In the genomic region with DNA sequence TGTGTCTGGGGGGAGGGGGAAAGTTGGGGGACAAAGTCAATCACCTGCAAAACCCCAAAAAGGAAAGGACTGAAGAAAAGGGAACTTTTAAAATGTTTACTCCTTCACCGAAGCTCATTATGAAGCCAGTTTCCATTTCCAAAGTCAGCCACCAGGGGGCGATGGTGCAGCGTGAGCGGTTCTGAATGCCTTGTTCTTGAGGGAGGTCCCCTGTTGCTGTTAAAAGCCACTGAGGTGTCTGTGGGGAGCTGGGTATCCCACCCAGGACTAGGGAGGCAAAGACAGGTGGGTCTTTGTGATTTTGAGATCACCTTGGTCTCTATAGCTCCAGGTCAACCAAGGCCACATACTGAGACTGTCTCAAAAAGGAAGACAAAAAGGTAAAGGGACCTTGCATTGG, we compare ENCODE assay signal across 8 mouse cellular contexts. TPM values are rescaled to one million over a fixed set of nuclear protein-coding genes. Genes with fewer than 3 reads are reported as not detected.
DNase-seq lines count a peak whose midpoint lies in the region; ATAC-seq and TF ChIP-seq lines count a peak whose summit lies in the region.

No protein-coding gene starts in this region.

- WGBS in lung, embryonic 14.5 days, result 2% methylated on average over 4 of the region's 4 CpGs

- no peaks in the 10 kb centered on the region for H3K27me3 ChIP-seq in CH12.LX (replicated peaks)
- no peaks in the 10 kb centered on the region for H3K27me3 ChIP-seq in lung, embryonic 14.5 days (ENCODE audit: insufficient read depth, low read length)

- TF ChIP-seq CTCF in CH12.LX (conservative IDR thresholded peaks at IDR 0.05 in 1 of 2, IDR thresholded peaks at IDR 0.05 in 1 of 2; ENCODE audit: low read depth in 2 of 2, low read length in 2 of 2), result peak; percentile 74 to 96
- peak; percentile 97 for TF ChIP-seq CTCF in lung, embryonic 14.5 days (IDR thresholded peaks at IDR 0.05; ENCODE audit: low read depth)

- peak; percentile 88 for TF ChIP-seq RAD21 in CH12.LX (IDR thresholded peaks at IDR 0.05; ENCODE audit: low read depth, low read length)

- peaks cover 6% of the 10 kb centered on the region for H3K79me2 ChIP-seq in CH12.LX (replicated peaks; ENCODE audit: control insufficient read depth, extremely low read depth, insufficient read depth, poor library complexity, severe bottlenecking)

- no peak overlapping the region for H3K4me2 ChIP-seq in CH12.LX (ENCODE audit: insufficient read depth, low read depth, poor library complexity, severe bottlenecking)
- H3K4me2 ChIP-seq in lung, embryonic 14.5 days, result no peak overlapping the region

- TF ChIP-seq EP300 in CH12.LX (IDR thresholded peaks at IDR 0.05; ENCODE audit: low read length), result no peak

- no peak overlapping the region for H3K4me3 ChIP-seq in CH12.LX (replicated peaks in 1 of 3; ENCODE audit: low read depth in 2 of 3, low read length in 2 of 3, poor library complexity in 1 of 3)
- no peak overlapping the region for H3K4me3 ChIP-seq in lung, embryonic 14.5 days (ENCODE audit: low read depth, low read length)

- H3K36me3 ChIP-seq in CH12.LX (replicated peaks in 1 of 2; ENCODE audit: control insufficient read depth in 1 of 2, insufficient read depth in 1 of 2, low read length in 1 of 2), result peaks cover 34 to 81% of the 10 kb centered on the region in 2 experiments
- peaks cover 38% of the 10 kb centered on the region for H3K36me3 ChIP-seq in lung, embryonic 14.5 days (ENCODE audit: insufficient read depth)

- H3K9ac ChIP-seq in CH12.LX (ENCODE audit: insufficient read depth, low read depth), result no peak overlapping the region
- H3K9ac ChIP-seq in lung, embryonic 14.5 days, result no peak overlapping the region

- TF ChIP-seq POLR2A in CH12.LX (IDR thresholded peaks at IDR 0.05; ENCODE audit: low read depth, low read length), result no peak

- peaks cover 0 to 13% of the 10 kb centered on the region in 2 experiments; a peak in 2 of 4 replicates for H3K4me1 ChIP-seq in CH12.LX (ENCODE audit: control insufficient read depth in 1 of 2, insufficient read depth in 2 of 2)
- H3K4me1 ChIP-seq in lung, embryonic 14.5 days (ENCODE audit: insufficient read depth), result no peaks in the 10 kb centered on the region

- no peaks in the 10 kb centered on the region for H3K9me3 ChIP-seq in CH12.LX (replicated peaks; ENCODE audit: low read length)
- no peaks in the 10 kb centered on the region for H3K9me3 ChIP-seq in lung, embryonic 14.5 days (ENCODE audit: low read depth, low read length)

- dilution Hi-C loops in CH12.LX (cut with MboI; ENCODE audit: extremely low pct_ligation_motif_present, extremely low pct_unique_long_range_greater_than_20kb, low sequenced_read_pairs), result no loop called here

- DNase-seq in CH12.LX (ENCODE audit: extremely low read depth) (peak; percentile 72), ZHBTc4 (ENCODE audit: low read depth, low spot score) (peak; percentile 79)
- peak; percentile 85 for DNase-seq in cerebellum, postnatal 4 days (ENCODE audit: low spot score in 2 of 2)
- peak; percentile 89 to 91 for DNase-seq in kidney, postnatal 4 days
- DNase-seq in lung, embryonic 14.5 days, result peak; percentile 94
- DNase-seq in right cerebral cortex, adult 2 months (ENCODE audit: low spot score in 2 of 2), result peak; percentile 88
- peak; percentile 81 for DNase-seq in urinary bladder, postnatal 25 days (ENCODE audit: low spot score)

- in situ Hi-C loops in CH12.LX (cut with MboI; ENCODE audit: low pct_ligation_motif_present, low pct_unique_long_range_greater_than_20kb, low sequenced_read_pairs), result no loop called here

- no peak overlapping the region for H3K27ac ChIP-seq in CH12.LX (ENCODE audit: insufficient read depth, low read depth)
- H3K27ac ChIP-seq in lung, embryonic 14.5 days (ENCODE audit: low read depth), result no peak overlapping the region

- peak; percentile 70 for ATAC-seq in granulocyte monocyte progenitor cell, adult 5-6 weeks (replicated peaks; ENCODE audit: poor library complexity, severe bottlenecking)
- ATAC-seq in lung, embryonic 14.5 days (ENCODE audit: insufficient read depth), result peak; percentile 53; the same call in 1 of the 2 replicates

TF ChIP-seq in CH12.LX, 34 proteins besides CTCF, POLR2A, EP300 and RAD21:
- TF ChIP-seq SIN3A (IDR thresholded peaks at IDR 0.05; ENCODE audit: low read length) (0 out of 2 replicates have a peak, but pooled peaks have one; percentile 32), ETS1 (conservative IDR thresholded peaks at IDR 0.05; ENCODE audit: low read depth, low read length) (no peak), MAX (IDR thresholded peaks at IDR 0.05; ENCODE audit: low read length) (no peak), IRF4 (IDR thresholded peaks at IDR 0.05; ENCODE audit: low read depth, low read length) (no peak), JUND (conservative IDR thresholded peaks at IDR 0.05; ENCODE audit: low read depth, low read length) (no peak), MXI1 (IDR thresholded peaks at IDR 0.05; ENCODE audit: low read depth, low read length) (no peak), ZC3H11A (IDR thresholded peaks at IDR 0.05; ENCODE audit: low read depth, low read length) (peak; percentile 30; the same call in 1 of the 2 replicates), ZMIZ1 (IDR thresholded peaks at IDR 0.05; ENCODE audit: low read depth, low read length) (no peak), HCFC1 (IDR thresholded peaks at IDR 0.05; ENCODE audit: low read depth, low read length) (no peak), ZKSCAN1 (IDR thresholded peaks at IDR 0.05; ENCODE audit: borderline replicate concordance, low read depth, low read length) (no peak), CHD2 (IDR thresholded peaks at IDR 0.05; ENCODE audit: low read length) (no peak), SMC3 (IDR thresholded peaks at IDR 0.05; ENCODE audit: low read depth, low read length) (peak; percentile 87), TCF12 (IDR thresholded peaks at IDR 0.05; ENCODE audit: low read depth, low read length) (no peak), UBTF (IDR thresholded peaks at IDR 0.05; ENCODE audit: low read depth, low read length) (no peak), KAT2A (IDR thresholded peaks at IDR 0.05; ENCODE audit: insufficient replicate concordance, low read length) (no peak), E2F4 (IDR thresholded peaks at IDR 0.05; ENCODE audit: insufficient replicate concordance, low read depth, low read length) (no peak), POLR2AphosphoS2 (IDR thresholded peaks at IDR 0.05; ENCODE audit: low read depth, low read length) (no peak), BHLHE40 (IDR thresholded peaks at IDR 0.05; ENCODE audit: low read depth, low read length) (no peak), ELF1 (IDR thresholded peaks at IDR 0.05; ENCODE audit: low read depth, low read length) (no peak), TBP (conservative IDR thresholded peaks at IDR 0.05; ENCODE audit: low read depth, low read length) (no peak), NELFE (IDR thresholded peaks at IDR 0.05; ENCODE audit: low read depth, low read length) (peak; percentile 33; the same call in 1 of the 2 replicates), ZNF384 (IDR thresholded peaks at IDR 0.05; ENCODE audit: low read depth, low read length) (no peak), GABPA (IDR thresholded peaks at IDR 0.05; ENCODE audit: insufficient replicate concordance, low read depth, low read length) (no peak), MEF2A (IDR thresholded peaks at IDR 0.05; ENCODE audit: borderline replicate concordance, low read depth, low read length) (no peak), JUN (IDR thresholded peaks at IDR 0.05; ENCODE audit: insufficient read depth, low read depth, low read length) (no peak), PAX5 (IDR thresholded peaks at IDR 0.05; ENCODE audit: low read length) (no peak), USF2 (conservative IDR thresholded peaks at IDR 0.05; ENCODE audit: low read depth, low read length) (no peak), CHD1 (IDR thresholded peaks at IDR 0.05; ENCODE audit: low read depth, low read length) (no peak), USF1 (IDR thresholded peaks at IDR 0.05; ENCODE audit: low read depth, low read length) (no peak), NRF1 (IDR thresholded peaks at IDR 0.05; ENCODE audit: low read depth, low read length) (no peak), MAZ (IDR thresholded peaks at IDR 0.05; ENCODE audit: low read depth, low read length) (0 out of 2 replicates have a peak, but pooled peaks have one; percentile 16), MAFK (IDR thresholded peaks at IDR 0.05; ENCODE audit: insufficient replicate concordance, low read length) (no peak), RCOR1 (conservative IDR thresholded peaks at IDR 0.05; ENCODE audit: low read depth, low read length) (no peak), MYC (IDR thresholded peaks at IDR 0.05; ENCODE audit: low read depth, low read length) (no peak)

RNA-seq across cellular contexts. Expression of gene Cdca8, which starts 3.9 kb away (rescaled TPM):
- total RNA-seq in CH12.LX (2012; rRNA removed), result 101 and 111 TPM in 2 replicates
- 55.2 and 58.8 TPM in 2 replicates for total RNA-seq in CH12.LX (2014; rRNA removed)
- polyA plus RNA-seq in CH12.LX (2012; ENCODE audit: insufficient read length, low read depth), result 174 and 188 TPM in 2 replicates
- total RNA-seq in granulocyte monocyte progenitor cell, adult 5-6 weeks (2014; fragmentation: Nextera tagmentation), result 59.2 and 97.0 TPM in 2 replicates
- 120 and 136 TPM in 2 replicates for total RNA-seq in granulocyte monocyte progenitor cell, adult 5-6 weeks (2017)
- polyA plus RNA-seq in lung, embryonic 14.5 days (2014; fragmentation: Nextera tagmentation; extraction: Ambion mirVana), result 157 and 169 TPM in 2 replicates

RNA-seq across cellular contexts. Expression of gene 9930104L06Rik, which starts 6.2 kb away (rescaled TPM):
- 12.3 and 14.5 TPM in 2 replicates for total RNA-seq in CH12.LX (2012; rRNA removed)
- 10.7 and 14.8 TPM in 2 replicates for total RNA-seq in CH12.LX (2014; rRNA removed)
- 15.3 and 15.9 TPM in 2 replicates for polyA plus RNA-seq in CH12.LX (2012; ENCODE audit: insufficient read length, low read depth)
- 6.9 and 14.1 TPM in 2 replicates for total RNA-seq in granulocyte monocyte progenitor cell, adult 5-6 weeks (2014; fragmentation: Nextera tagmentation)
- total RNA-seq in granulocyte monocyte progenitor cell, adult 5-6 weeks (2017), result 6.3 and 10.5 TPM in 2 replicates
- 3.6 and 3.9 TPM in 2 replicates for polyA plus RNA-seq in lung, embryonic 14.5 days (2014; fragmentation: Nextera tagmentation; extraction: Ambion mirVana)

RNA-seq across cellular contexts. Expression of gene Rspo1, which starts 43.2 kb away (rescaled TPM):
- total RNA-seq in CH12.LX (2012; rRNA removed) (0.25 and 0.29 TPM in 2 replicates), CH12.LX (2014; rRNA removed) (0.31 and 0.36 TPM in 2 replicates)
- 0.50 and 0.87 TPM in 2 replicates for polyA plus RNA-seq in CH12.LX (2012; ENCODE audit: insufficient read length, low read depth)
- 4.0 TPM in 1 of 2 replicates, not detected in the other for total RNA-seq in granulocyte monocyte progenitor cell, adult 5-6 weeks (2014; fragmentation: Nextera tagmentation)
- 0.86 and 1.2 TPM in 2 replicates for total RNA-seq in granulocyte monocyte progenitor cell, adult 5-6 weeks (2017)
- 12.8 and 16.0 TPM in 2 replicates for polyA plus RNA-seq in lung, embryonic 14.5 days (2014; fragmentation: Nextera tagmentation; extraction: Ambion mirVana)
